In the genomic region with DNA sequence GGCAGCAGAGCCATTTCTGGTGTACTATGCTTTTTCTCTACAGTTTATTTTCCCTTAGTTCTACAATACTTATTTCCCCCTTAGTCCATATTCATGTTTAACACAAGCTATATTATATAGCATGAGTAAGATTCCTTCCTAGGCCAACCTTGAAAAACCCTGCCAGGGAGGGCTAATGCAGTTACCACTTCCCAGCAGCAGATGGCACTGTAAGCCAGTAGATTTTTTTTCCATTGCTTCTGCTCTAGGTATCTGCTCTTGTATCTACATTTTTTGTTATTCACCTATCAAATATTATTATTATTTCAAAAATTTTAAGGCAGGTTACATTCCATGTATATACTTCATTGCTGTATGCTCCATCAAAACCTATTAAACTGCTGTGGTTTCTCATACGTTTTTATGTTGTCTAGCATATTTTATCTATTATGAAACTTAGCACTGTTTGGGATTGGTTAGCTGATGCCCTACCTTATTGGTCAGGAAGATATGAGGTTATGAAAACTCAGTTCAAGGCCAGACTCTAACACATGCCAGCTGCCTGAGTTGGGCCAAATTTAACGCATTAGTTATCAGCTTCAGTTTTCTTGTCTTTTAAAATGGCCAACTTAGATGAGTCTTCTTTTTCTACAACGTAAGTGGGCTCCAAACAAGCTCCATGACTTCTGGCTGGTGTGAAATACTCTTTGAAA, we compare ENCODE assay signal across 11 mouse cellular contexts. TPM values are rescaled to one million over a fixed set of nuclear protein-coding genes. Genes with fewer than 3 reads are reported as not detected.
A peak's percentile ranks its signal among the peaks of the same experiment; 100 is the strongest.
DNase-seq lines count a peak whose midpoint lies in the region; ATAC-seq lines count a peak whose summit lies in the region.
"Had no signal": no experiment of that assay in that cellular context is flagged by ENCODE, and none has a peak within 500 bp of the region (broad histone marks: within the 10 kb centered on the region; RNA-seq: fewer than 3 reads in every experiment).

No protein-coding gene starts in this region.

- no peaks in the 10 kb centered on the region; the same call in none of the 2 replicates for H3K4me1 ChIP-seq in hindbrain, embryonic 14.5 days (replicated peaks; ENCODE audit: control insufficient read depth, insufficient read depth, low read length)
- peaks cover 6% of the 10 kb centered on the region for H3K4me1 ChIP-seq in hindbrain, embryonic 16.5 days (ENCODE audit: control insufficient read depth, insufficient read depth, low read depth, low read length)

- WGBS in hindbrain, embryonic 14.5 days = 94% methylated on average over 3 of the region's 3 CpGs
- WGBS in hindbrain, embryonic 16.5 days = 92% methylated on average over 3 of the region's 3 CpGs

- no peak overlapping the region for H3K4me2 ChIP-seq in hindbrain, embryonic 14.5 days (replicated peaks)
- no peak overlapping the region for H3K4me2 ChIP-seq in hindbrain, embryonic 16.5 days (ENCODE audit: low read length)
- H3K4me2 ChIP-seq: embryonic facial prominence, embryonic 15.5 days; liver, embryonic 13.5 days; stomach, embryonic 15.5 days had no signal

- peaks cover 13% of the 10 kb centered on the region; the same call in 1 of the 2 replicates for H3K27me3 ChIP-seq in hindbrain, embryonic 14.5 days (ENCODE audit: control insufficient read depth, insufficient read depth, low read length)
- H3K27me3 ChIP-seq in hindbrain, embryonic 16.5 days (replicated peaks; ENCODE audit: control insufficient read depth, insufficient read depth, low read length) = no peaks in the 10 kb centered on the region; the same call in 1 of the 2 replicates
- H3K27me3 ChIP-seq: stomach, embryonic 15.5 days had no signal

- ATAC-seq in hindbrain, embryonic 14.5 days (ENCODE audit: low FRiP score) = no peak
- no peak for ATAC-seq in hindbrain, embryonic 16.5 days

- intact Hi-C loops in left cerebral cortex, postnatal 14 days (cut with DNase I) = loop anchor here (10.0 kb wide), 2 partner anchors 231 to 339 kb away; no protein-coding TSS in a partner anchor
- intact Hi-C loops in gastrocnemius, postnatal 36 days (cut with DNase I) = loop anchor here (1.0 to 10.0 kb wide), 2 partner anchors 200 to 229 kb away; no protein-coding TSS in a partner anchor

- no peaks in the 10 kb centered on the region for H3K36me3 ChIP-seq in hindbrain, embryonic 14.5 days (replicated peaks; ENCODE audit: control insufficient read depth, insufficient read depth)
- no peaks in the 10 kb centered on the region for H3K36me3 ChIP-seq in hindbrain, embryonic 16.5 days (ENCODE audit: control insufficient read depth, insufficient read depth, low read length)
- H3K36me3 ChIP-seq: embryonic facial prominence, embryonic 15.5 days; liver, embryonic 13.5 days; stomach, embryonic 15.5 days had no signal

- no peak overlapping the region for H3K9ac ChIP-seq in hindbrain, embryonic 14.5 days
- no peak overlapping the region for H3K9ac ChIP-seq in hindbrain, embryonic 16.5 days (ENCODE audit: low read depth, low read length)
- H3K9ac ChIP-seq: embryonic facial prominence, embryonic 15.5 days; liver, embryonic 13.5 days; stomach, embryonic 15.5 days had no signal

- no peak overlapping the region for H3K27ac ChIP-seq in hindbrain, embryonic 14.5 days
- no peak overlapping the region for H3K27ac ChIP-seq in hindbrain, embryonic 16.5 days (ENCODE audit: low read depth, low read length)
- H3K27ac ChIP-seq: embryonic facial prominence, embryonic 15.5 days; liver, embryonic 13.5 days; stomach, embryonic 15.5 days had no signal

- H3K9me3 ChIP-seq in hindbrain, embryonic 14.5 days (ENCODE audit: control insufficient read depth, low read length) = no peaks in the 10 kb centered on the region
- H3K9me3 ChIP-seq in hindbrain, embryonic 16.5 days (ENCODE audit: control insufficient read depth, low read length) = no peaks in the 10 kb centered on the region
- H3K9me3 ChIP-seq: embryonic facial prominence, embryonic 15.5 days; liver, embryonic 13.5 days; stomach, embryonic 15.5 days had no signal

- no peak overlapping the region for H3K4me3 ChIP-seq in hindbrain, embryonic 14.5 days (replicated peaks; ENCODE audit: low read length)
- H3K4me3 ChIP-seq in hindbrain, embryonic 16.5 days (ENCODE audit: low read length) = no peak overlapping the region
- H3K4me3 ChIP-seq: embryonic facial prominence, embryonic 15.5 days; liver, embryonic 13.5 days; stomach, embryonic 15.5 days had no signal

- DNase-seq in hindbrain, embryonic 14.5 days (ENCODE audit: low spot score) = peak; percentile 82
- peak; percentile 11 to 20 for DNase-seq in CD8-positive naive resting alpha-beta T cell, adult 2 months (ENCODE audit: low read depth in 2 of 2, low spot score in 2 of 2)
- peak; percentile 54 for DNase-seq in adrenal gland, postnatal 14 days
- DNase-seq in embryo, embryonic 9.5 days (ENCODE audit: extremely low spot score) = peak; percentile 61
- peak; percentile 13 to 65 for DNase-seq in left cerebral cortex, postnatal 14 days (ENCODE audit: low spot score in 2 of 2)
- DNase-seq in retina, postnatal 7 days (ENCODE audit: low read depth, low spot score) = peak; percentile 30
- no peak for DNase-seq in gastrocnemius, postnatal 36 days
- DNase-seq: liver, embryonic 13.5 days had no signal

RNA-seq across cellular contexts. Expression of a gene that starts 3.8 kb away (rescaled TPM):
- 0.51 and 1.1 TPM in 2 replicates for polyA plus RNA-seq in hindbrain, embryonic 14.5 days (2014; fragmentation: Nextera tagmentation; extraction: Ambion mirVana)
- 0.51 and 0.59 TPM in 2 replicates for polyA plus RNA-seq in hindbrain, embryonic 16.5 days (2015; fragmentation: Nextera tagmentation; extraction: Ambion mirVana)
- total RNA-seq in adrenal gland, postnatal 14 days (2021) = 14.6 TPM in 2 replicates
- not detected for total RNA-seq in left cerebral cortex, postnatal 14 days (2021)
- total RNA-seq in gastrocnemius, postnatal 36 days (2021) = not detected

Comparison
In these comparisons a context has a peak if more than half of its experiments do, and no peak if none do; other contexts are left out.
1. DNase-seq: peak in hindbrain, embryonic 14.5 days (single experiment), CD8-positive naive resting alpha-beta T cell, adult 2 months (2 of 2), adrenal gland, postnatal 14 days (single experiment), embryo, embryonic 9.5 days (single experiment), left cerebral cortex, postnatal 14 days (2 of 2) and retina, postnatal 7 days (single experiment); none in gastrocnemius, postnatal 36 days (0 of 2).
2. RNA of a gene that starts 3.8 kb away (total RNA-seq): 14.6 TPM in adrenal gland, postnatal 14 days; not detected in gastrocnemius, postnatal 36 days and not detected in left cerebral cortex, postnatal 14 days; every median in the first group is over 10 times any median in the second.